Mouse (Mus musculus): ENCODE data around the gene Mfap2.

The Mfap2 gene

DNA sequence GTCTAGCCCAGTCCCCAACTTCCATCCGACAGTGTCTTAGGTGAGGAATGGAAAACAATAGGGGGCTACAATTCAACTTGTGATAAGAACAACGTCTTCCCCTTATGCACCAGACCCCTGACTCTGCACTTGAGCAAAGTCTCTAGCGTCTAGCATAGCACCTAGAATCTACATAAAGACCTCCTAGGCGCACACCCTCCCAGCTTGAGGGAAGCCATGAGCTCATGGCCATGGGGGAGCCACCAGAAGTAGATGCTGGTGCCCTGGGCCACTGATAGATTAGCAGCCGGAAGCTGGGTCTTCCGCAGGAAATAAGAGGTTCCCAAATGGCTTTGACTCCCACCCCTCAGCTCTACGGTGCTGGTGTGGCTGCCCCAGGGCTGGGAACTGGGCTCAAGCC lies 22.7 kb upstream of the Mfap2 start:
- no peak for DNase-seq (ENCODE audit: low spot score)

DNA sequence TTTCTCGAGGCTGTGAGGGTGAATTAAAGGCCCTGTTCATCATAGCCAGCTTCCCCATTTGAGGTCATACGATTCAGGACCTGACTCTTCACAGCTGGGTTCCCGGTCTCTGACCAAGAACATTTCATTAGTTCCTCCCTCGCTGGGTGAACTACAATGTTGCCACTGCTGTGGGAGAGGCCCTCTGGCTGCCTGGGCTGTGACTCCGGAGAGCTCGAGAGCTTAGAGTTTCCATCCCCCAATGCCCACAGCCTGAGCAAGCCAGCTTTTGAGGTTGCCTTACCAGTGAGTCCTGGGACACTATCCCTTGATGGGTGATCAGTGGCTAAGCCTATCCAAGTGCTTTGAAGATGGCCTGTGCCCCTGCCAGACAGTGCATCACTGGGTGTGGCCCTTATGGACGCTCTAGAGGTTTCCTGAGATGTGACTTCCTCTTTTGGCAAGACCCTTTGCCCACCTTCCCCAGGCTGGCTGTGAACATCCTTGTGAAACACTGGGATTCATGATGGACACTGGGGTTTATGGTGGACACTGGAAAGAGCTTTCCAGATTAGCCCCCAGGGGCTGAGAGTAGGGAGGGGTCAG lies 21.4 kb upstream of the Mfap2 start:
- no peak for DNase-seq (ENCODE audit: low spot score)

DNA sequence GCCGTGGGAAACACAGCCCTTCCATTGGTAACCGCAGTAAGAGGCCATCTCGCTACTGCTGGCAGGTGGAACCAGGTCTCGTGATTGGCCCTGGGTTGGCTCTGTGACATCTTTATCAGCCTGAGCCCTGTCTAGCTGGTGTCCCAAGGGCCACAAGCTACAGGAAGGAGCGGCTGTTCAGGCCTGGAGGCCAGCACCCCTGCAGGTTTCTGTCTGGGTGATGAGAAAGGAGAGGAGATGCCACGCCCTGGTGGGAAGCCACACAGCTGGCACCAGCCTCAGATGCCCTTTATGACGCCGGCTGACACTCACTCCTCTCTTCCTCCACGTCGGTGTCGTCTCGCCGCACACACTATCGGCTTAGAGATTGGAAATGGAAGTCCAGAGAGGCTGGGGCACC lies 20.8 kb upstream of the Mfap2 start:
- DNase-seq (ENCODE audit: low spot score) = no peak

DNA sequence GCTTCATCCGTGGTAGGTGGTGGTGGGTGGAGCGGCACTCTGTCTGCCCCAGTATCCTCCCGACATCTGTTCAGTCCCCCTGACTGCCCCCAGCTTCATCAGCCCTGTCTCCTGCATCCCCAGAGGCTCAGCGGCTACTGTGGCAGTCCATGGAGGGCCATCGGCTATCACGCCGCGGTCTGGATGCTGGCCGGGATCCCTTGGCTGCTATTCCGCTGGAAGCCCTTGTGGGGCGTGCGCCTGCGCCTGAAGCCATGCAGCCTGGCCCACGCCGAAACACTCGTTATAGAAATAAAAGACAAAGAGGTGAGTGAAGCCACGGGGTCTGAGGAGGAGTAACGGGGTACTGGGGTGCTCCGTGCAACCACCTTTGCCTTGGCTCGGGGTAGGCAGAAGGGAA lies 18.0 kb upstream of the Mfap2 start:
- no peak for DNase-seq (ENCODE audit: low spot score)

DNA sequence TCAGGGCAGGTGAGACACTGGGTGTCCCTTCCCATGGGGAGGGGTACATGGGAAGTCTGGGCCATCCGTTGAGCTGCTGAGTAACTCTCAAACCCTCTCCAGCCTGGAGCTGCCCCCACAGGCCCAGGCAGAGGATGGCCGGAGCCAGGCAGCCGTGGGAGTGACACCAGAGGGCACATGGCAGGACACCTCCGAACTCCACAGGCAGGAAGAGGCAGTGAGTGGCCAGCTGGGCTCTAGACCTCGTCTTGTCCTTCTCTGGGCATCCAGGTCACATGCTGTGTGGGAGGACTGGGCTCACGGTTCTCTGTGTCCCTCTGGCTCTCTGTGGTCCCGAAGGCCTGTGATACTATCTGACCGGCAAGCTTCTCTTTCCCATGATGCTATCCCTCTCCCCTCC lies 16.4 kb upstream of the Mfap2 start:
- no peak for DNase-seq (ENCODE audit: low spot score)

DNA sequence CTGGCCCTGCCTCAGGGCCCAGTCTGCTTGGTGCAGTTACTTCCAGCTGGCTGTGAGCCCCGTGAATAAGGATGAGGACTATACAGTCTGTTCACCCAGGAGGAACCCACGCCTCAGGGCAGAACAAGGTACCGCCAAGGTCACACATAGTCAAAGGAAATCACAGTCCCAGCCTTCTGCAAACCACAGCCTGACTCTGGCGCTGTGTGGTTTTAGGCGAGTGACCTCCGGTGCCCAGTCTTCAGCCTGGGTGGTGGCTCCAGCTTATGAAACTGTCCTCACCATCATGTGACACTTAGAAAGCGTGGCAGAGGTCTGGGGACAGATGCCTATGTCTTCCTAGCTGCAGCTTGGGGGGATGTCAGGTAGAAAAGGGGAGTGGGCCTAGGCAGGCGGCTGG lies 14.4 kb upstream of the Mfap2 start:
- no peak for DNase-seq (ENCODE audit: low spot score)

DNA sequence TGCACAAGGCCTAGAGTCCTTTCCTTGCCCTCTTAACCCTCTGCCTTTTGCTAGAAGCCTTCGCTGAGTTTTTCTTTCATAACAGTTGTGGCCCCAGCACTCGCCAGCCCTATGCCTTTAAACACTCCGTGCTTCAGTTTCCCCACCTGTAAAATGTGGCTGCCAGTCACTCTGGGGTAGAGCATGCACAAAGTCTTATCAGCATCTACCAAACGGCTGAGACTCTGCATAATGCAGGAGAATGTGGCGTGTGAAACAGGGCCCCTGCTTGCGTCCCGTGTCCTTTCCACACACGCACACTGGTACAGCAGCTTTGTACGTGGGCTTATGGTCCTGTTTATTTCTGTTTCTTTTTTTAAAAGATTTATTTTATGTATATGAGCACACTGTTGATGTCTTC lies 13.4 kb upstream of the Mfap2 start:
- DNase-seq (ENCODE audit: low spot score) = no peak

DNA sequence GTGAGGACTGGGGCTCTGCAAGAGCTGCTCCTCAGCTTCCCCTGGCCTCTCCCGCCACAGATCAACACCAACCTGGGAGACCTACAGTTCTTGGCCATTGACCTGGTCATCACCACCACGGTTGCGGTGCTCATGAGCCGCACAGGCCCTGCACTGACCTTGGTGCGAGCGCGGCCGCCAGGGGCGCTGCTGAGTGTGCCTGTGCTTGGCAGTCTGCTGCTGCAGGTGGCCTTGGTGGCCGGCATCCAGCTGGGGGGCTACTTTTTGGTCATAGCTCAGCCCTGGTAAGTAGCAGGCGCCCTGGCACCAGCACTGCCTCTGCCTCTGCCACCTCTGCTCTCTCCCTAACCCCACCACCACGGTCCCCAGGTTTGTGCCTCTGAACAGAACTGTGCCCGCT lies 4.2 kb upstream of the Mfap2 start:
- no peak for DNase-seq (ENCODE audit: low spot score)

DNA sequence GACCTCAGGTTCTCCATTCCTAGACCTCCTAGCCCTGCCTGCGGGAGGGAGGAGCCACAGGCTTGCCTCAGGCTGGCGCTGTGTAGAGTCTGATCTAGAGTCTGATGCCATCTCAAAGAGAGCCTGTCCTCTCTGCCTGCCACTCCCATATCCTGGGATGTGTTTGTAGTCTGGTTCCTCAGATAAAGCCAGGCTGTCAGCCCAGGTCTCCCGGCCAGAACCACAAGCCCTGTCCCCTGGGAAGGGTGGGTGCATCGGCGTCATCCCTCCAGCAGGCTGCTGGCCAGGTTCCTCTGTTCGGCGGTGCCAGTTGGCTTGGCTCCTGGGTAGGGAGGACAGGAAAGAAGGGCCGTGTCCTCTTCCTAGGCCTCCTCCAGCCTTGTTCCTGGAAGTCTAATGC lies 2.2 kb upstream of the Mfap2 start:
- DNase-seq (ENCODE audit: low spot score) = no peak

DNA sequence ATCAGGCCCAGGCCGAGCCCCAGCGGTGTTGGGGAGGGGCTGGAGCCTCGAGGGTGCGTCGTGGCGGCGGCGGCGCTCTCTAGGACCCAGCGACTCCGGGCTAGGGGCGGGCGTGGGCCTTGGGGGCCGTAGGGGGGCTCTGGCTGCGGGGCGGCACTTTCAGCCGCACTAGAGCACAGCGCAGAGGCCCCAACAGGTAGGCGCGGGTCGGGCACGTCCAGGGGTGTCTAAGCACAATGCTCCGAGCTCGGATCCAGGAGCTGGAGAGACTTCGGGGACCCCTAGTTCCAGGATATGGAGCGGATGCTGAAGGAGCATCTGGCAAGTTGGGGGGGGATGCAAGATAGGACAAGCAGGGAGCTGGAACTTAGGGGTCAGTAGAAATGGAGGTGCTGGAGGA lies 308 bp downstream of the Mfap2 start:
- DNase-seq (ENCODE audit: low spot score) = no peak

DNA sequence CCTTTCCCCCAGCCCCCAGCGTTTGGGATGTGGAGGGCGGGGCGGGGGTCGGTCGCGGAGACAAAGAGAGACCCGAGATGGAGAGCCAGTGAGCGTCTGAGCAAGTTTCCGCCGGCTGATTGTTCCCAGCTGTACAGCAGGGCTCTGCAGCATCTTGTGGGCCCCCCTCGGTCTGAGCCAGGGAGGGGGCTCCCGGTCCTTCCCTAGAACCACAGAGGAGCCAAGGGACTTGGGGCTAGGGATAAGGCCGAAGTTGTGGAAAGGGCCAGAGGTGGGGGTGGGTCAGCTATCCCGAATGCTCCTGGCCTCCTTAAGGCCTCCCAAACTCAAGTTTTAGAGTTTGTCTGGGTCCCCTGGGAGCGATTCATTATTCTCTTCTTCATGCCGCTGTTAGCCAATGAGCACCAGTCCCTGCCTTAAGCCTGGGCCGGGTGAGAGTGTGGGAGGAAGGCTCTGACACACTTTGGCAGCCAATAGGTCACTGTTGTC lies 767 bp downstream of the Mfap2 start:
- no peak for DNase-seq (ENCODE audit: low spot score)

DNA sequence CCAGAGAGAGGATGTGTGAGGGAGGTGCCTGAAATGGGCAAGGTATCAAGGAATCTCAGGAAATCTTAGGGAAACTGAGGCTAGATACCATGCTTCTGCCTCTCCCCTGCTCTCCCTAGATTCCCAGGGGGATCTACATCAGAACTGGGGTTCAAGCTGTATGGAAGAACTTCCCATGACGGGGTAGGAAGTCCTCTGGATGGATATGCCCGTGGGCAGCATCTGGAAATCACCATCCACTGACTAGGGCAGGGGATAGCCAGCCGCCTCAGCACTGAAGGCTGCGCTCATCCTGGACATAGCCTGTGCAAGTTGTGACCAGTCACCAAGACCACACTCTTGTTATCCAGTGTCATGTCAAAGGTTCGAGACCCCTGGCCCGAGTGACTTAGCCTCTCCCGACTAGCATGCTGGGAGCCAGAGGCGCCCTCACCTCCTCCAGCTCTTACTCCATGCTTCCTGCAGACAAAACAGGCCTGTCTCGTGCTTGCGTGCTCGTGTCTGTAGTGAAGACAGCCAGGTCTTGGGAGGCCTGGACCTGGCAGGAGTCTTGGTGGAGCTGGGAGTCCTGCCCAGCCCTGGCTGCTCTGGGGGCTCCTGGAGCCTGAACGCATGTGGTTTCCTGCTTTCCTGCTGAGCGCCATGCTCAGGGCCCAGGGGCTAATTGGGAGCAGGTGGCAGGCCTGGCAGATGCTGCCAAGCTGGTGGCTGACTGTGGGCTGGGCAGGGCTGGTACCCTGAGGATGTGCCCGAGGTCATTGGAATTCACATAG lies 1.5 kb downstream of the Mfap2 start:
- no peak for DNase-seq (ENCODE audit: low spot score)

DNA sequence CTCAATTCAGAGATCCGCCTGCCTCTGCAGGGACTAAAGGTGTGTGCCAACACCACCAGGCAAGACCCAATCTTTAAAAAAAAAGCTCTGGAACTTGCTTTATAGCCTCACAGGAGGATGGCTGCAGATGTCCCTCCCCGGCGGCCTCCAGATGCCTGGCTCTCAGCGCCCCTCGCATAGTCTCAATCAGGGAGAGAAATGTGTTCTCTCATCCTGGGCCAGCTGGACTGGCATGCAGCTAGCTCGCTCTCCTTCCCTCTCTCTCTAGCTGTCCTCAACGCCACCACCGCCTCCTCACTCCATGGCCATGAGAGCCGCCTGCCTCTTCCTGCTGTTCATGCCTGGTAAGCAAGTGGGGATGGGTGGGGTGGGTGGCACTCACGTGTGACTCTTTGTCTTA lies 2.3 kb downstream of the Mfap2 start:
- DNase-seq (ENCODE audit: low spot score) = no peak

DNA sequence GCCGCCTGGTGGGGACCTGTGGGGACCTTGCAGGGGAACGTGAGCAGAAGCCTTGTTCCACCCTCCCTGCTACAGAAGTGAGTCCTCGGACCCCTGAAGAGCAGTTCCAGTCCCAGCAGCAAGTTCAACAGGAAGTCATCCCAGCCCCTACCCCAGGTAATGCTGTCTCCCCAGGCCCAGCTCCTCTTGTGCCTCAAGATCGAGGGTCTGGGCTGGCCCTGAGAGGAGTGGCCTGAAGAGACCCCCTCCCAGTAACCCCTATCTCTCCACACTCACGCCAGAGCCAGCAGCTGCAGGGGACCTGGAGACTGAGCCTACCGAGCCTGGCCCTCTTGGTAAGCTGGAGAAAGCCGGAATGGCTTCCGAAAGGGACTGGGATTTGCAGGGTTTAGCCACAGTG lies 3.9 kb downstream of the Mfap2 start:
- DNase-seq (ENCODE audit: low spot score) = no peak

DNA sequence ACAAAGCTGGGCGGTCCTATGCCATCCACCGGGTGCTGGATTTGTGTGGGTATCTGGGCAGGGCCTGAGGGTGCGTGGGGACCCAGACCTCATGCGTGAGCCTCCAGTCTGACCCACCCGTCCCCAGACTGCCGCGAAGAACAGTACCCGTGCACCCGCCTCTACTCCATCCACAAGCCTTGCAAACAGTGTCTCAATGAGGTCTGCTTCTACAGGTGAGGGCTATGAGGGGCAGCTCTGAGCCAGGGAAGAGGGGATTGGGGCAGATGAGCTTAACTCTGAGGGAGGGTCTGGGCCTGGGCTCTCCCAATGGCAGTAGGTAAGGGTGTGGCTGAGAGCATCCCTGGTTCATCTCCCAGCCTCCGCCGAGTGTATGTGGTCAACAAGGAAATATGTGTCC lies 4.6 kb downstream of the Mfap2 start:
- DNase-seq (ENCODE audit: low spot score) = no peak

DNA sequence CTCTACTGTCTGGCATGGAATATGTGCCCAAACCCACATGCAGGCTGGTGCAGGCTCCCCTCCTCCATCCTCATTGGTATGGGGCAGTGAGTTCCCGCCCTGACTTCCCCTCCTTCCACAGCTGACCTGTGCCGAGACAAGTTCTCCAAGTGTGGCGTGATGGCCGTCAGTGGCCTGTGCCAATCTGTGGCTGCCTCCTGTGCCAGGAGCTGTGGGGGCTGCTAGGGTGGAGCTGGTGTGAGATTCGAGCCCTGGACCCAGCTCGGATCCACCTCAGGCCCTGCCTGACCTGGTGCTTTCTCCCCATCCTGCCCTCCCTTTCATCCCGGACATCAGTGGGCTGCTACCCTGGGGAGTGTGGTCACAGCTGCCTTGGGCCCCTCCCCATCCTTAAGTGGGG lies 5.1 kb downstream of the Mfap2 start:
- DNase-seq (ENCODE audit: low spot score) = no peak

DNA sequence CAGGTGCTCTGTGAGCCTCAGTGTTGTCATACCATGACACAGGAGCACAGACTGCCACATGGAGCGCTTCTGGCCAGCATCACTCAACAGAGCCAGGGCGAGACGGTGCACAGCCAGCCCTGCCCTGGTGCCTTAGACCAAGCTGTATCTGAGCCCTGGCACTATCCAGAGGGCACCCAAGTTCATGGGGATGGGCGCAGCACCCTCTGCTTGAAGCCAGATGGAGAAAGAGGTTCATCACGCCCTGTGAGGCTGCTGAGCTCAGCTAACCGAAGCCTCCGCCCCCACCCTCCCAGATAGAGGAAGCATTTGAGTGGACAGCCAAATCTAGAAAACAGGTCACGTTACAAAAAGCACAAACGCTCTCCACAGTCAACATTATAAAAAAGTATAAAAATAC lies 6.1 kb downstream of the Mfap2 start:
- no peak for DNase-seq (ENCODE audit: low spot score)

DNA sequence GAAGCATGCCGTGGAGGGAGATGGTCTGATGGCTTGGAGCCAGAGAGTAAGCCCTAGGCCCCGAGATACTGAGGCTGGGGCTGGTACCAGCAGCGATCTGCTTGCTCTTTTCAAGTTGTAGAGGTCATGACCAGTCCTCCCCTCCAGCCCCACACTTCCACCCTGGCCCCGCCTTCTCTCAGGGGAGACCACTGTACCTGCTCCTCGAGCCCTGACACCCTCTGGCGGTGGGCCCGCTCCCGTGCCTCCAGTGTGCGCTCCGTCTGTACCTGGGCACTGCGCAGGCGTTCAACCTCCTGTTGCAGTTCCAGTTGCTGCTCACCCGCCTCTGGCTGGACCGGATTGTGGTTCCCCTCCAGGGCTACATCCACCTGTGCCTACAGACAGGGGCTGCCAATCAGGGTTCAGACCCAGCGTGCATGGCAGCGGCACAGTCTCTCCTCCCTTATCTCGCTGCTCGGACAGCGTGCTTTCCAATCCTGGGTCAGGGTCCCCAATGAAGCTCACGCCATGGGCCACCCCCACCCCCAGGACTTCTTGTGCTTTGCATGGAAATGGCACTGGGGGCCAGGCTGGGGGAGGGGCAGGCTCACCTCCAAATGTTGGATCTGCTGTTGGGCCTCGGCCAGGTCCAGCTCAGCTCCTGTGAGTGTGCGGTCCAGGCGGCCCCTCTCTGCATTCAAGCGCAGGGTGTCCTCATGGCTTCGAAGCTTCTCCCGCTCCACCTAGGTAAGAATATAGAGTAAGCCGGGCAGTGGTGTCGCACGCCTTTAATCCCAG lies 7.6 kb downstream of the Mfap2 start:
- DNase-seq (ENCODE audit: low spot score) = no peak

DNA sequence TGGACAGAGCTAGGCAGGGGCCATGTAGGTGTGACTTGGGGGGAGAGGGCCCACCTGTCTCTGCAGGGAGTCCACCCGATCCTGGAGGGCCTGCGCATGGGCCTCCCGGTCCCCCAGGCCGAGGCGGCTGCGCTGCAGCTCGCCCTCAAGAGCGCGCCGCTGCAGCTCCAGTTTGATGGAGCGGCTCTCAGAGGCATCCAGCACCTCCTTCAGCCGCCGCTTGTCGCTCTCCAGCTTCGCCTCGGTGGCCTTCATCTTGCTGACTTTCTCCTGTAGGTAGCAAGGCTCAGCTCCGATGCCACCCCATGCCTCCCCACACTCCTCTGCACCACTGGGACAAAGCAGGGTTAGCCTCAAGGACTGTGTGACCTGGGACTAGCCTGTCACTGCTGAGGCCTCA lies 10.0 kb downstream of the Mfap2 start:
- DNase-seq (ENCODE audit: low spot score) = no peak

DNA sequence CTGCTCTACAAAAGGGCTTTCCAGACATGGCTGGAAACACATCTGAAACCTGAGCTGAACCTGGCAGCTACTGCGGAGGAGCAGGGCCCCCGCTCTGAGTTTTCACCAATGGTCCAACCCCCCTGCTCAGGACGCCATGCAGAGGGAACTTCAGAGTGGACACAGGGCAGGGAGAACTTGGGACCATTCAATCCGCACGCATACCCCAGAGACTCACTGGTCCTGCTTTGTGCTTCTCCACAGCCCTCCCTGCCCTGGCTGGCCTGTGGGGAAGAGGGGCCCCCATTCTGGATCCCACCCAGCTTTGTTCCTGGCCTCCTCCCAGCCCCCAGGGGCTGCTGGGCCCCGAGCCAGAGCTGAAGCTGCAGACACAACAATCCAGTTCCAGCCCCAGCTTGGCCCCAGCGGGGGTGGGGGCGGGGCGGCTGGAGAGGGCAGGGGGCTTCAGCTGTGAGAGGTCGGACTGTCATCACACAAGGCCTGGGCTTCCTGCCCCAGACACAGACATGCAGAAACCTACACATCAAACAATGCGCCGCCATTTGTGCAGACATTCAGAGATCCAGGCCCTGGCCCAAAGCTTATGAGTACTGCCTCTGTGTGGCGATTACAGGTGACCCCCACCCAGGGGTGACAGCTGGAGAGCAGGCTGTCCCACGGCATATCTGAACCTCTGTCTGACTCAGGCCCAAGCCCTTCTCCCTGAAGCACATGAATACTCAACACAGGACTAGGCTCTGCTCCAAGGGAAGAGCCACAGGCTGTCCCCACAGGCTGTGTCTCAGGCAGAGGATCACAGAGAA lies 10.8 kb downstream of the Mfap2 start:
- no peak for DNase-seq (ENCODE audit: low spot score)

DNA sequence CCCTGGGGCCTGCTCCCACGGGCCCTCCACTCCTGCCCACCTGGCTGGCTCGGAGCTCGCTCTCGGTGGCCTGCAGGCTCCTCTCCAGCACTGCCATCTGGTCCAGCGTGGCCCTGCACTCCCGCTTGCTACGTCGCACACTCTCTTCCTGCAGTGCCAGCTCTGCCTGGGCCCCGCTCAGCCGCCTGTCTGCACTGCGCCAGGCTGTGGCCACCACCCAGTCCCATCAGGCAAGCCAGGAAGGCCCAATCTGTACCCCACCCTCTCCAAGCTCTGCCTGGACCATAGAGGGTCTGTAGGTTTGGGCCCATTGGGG lies 11.4 kb downstream of the Mfap2 start:
- DNase-seq (ENCODE audit: low spot score) = no peak

DNA sequence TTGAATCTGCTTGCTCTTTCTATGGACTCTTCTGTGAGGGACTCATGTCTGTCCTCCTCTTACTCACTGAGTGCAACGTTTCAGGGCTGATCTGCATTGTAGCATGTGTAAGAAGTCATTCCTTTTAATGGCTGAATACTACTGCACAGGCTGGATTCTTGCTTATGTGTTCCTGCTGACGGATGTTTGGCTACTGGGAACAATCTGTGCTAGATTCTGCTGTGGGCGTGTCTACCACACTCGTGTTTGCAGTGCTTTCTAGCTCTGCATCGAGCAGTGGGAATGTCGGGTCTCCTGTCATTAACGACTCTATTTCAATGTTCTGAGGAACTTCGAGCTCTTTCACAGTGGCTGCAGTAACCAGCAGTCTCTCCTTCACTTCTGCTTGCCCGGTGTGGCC lies 13.8 kb downstream of the Mfap2 start:
- no peak for DNase-seq (ENCODE audit: low spot score)

DNA sequence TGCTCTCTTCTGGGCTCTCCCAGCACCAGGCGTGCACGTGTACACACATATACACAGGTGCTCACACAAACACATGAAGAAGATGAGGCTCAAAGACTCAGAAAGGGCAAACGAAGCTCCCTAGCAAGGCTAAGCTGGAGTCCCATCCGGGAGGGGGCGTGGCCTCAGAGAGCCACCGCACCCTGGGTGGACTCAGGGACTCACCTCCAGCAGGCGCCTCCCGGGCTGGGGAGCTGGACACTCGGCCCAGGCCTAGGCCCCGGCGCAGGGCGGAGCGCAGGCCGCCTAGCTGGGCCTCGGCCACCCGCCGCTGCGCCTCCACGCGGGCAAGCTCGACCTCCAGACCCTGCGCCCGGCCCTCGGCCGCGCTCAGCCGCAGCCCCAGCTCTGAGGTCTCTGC lies 14.8 kb downstream of the Mfap2 start:
- no peak for DNase-seq (ENCODE audit: low spot score)

Data from urinary bladder, postnatal 25 days (tissue).